Mouse (Mus musculus) forebrain, embryonic 10.5 days (tissue): Measurements from ENCODE around the gene Gars. TPM values are rescaled to one million over a fixed set of nuclear protein-coding genes. Genes with fewer than 3 reads are reported as not detected.

Experiments used
- DNase-seq: peaks from one replicate; pipeline ENCODE4 v3.0.0-alpha.2; 2017; ENCODE audit warnings: low spot score; ENCODE audit errors: extremely low spot score
- H3K27ac ChIP-seq: fragments of 300-500 bp; sonication (generic); 2 replicates; pipeline ENCODE4 v1.5.1; 2016; ENCODE audit warnings: mild to moderate bottlenecking
- H3K27me3 ChIP-seq: fragments of 300-500 bp; sonication (generic); 2 replicates; pipeline ENCODE4 v1.6.1; 2016; ENCODE audit warnings: mild to moderate bottlenecking; ENCODE audit not compliant: poor library complexity, severe bottlenecking
- H3K36me3 ChIP-seq: fragments of 300-500 bp; sonication (generic); replicated peaks from 2 replicates; pipeline ENCODE4 v1.6.1; 2016; ENCODE audit warnings: mild to moderate bottlenecking, moderate library complexity
- H3K4me1 ChIP-seq: fragments of 300-500 bp; sonication (generic); 2 replicates; pipeline ENCODE4 v1.6.1; 2016
- H3K4me3 ChIP-seq: fragments of 300-500 bp; sonication (generic); 2 replicates; pipeline ENCODE4 v1.5.1; 2016; ENCODE audit warnings: mild to moderate bottlenecking, moderate library complexity
- H3K9me3 ChIP-seq: fragments of 300-500 bp; sonication (generic); 2 replicates; pipeline ENCODE4 v1.6.1; 2016; ENCODE audit warnings: mild to moderate bottlenecking, moderate library complexity
- whole genome bisulfite sequencing: fragments of 180-500 bp; shearing (Covaris S2); methylation state at CpG from one replicate; pipeline ENCODE4 v1.1.7; 2016; 5-methylcytosine and 5-hydroxymethylcytosine counted together
- polyA plus RNA-seq: library from polyadenylated mRNA; unstranded; fragments of >200 nt; fragmentation: Nextera tagmentation; extraction: Ambion mirVana; gene quantifications from 2 replicates; pipeline ENCODE4 v1.2.1, GENCODE M21; 2016

Gene Gars
- polyA plus RNA-seq, 1 experiment from 2014 or later = 231 TPM

- Histone ChIP-seq H3K36me3 (no peaks in the 10 kb centered on the region), H3K9me3 (peaks cover 14% of the 10 kb centered on the region; the same call in 1 of the 2 replicates), H3K4me1 (peaks cover 15% of the 10 kb centered on the region), H3K27ac (0 out of 2 replicates have a peak overlapping the region, but pooled peaks have one; percentile 52), H3K4me3 (peak overlapping the region; percentile 12), H3K27me3 (peaks cover 84% of the 10 kb centered on the region)
- WGBS = 71% methylated on average over 4 of the region's 4 CpGs
- no peak for DNase-seq
Observed at GRCm38 (mm10) chr6:55010330-55011091, 27.3 kb upstream of the Gars start.

- H3K4me3 ChIP-seq = no peak overlapping the region
- H3K27ac ChIP-seq = no peak overlapping the region
- DNase-seq = no peak
- H3K36me3 ChIP-seq = no peaks in the 10 kb centered on the region
- peaks cover 81% of the 10 kb centered on the region for H3K27me3 ChIP-seq
- H3K4me1 ChIP-seq = peaks cover 28% of the 10 kb centered on the region
- 90% methylated on average over 7 of the region's 7 CpGs for WGBS
- peaks cover 14% of the 10 kb centered on the region; the same call in 1 of the 2 replicates for H3K9me3 ChIP-seq
Observed at GRCm38 (mm10) chr6:55012516-55012915, 25.3 kb upstream of the Gars start.

GRCm38 (mm10) chr6:55014184-55014583 lies 23.6 kb upstream of the Gars start:
- Histone ChIP-seq H3K4me1 (peaks cover 28% of the 10 kb centered on the region), H3K36me3 (no peaks in the 10 kb centered on the region), H3K27me3 (peaks cover 78% of the 10 kb centered on the region), H3K4me3 (no peak overlapping the region), H3K9me3 (peaks cover 9% of the 10 kb centered on the region; the same call in 1 of the 2 replicates), H3K27ac (no peak overlapping the region)
- 91% methylated on average over 3 of the region's 3 CpGs for WGBS
- DNase-seq = no peak

- H3K9me3 ChIP-seq = peaks cover 9% of the 10 kb centered on the region; the same call in 1 of the 2 replicates
- peaks cover 59% of the 10 kb centered on the region for H3K27me3 ChIP-seq
- no peak overlapping the region for H3K27ac ChIP-seq
- WGBS = 28% methylated on average over 5 of the region's 5 CpGs
- no peak overlapping the region for H3K4me3 ChIP-seq
- peaks cover 16% of the 10 kb centered on the region for H3K4me1 ChIP-seq
- no peak for DNase-seq
- H3K36me3 ChIP-seq = no peaks in the 10 kb centered on the region
Observed at GRCm38 (mm10) chr6:55016236-55016635, 21.6 kb upstream of the Gars start.

GRCm38 (mm10) chr6:55016710-55017583 lies 20.9 kb upstream of the Gars start:
- H3K36me3 ChIP-seq = no peaks in the 10 kb centered on the region
- H3K27ac ChIP-seq = no peak overlapping the region
- peaks cover 16% of the 10 kb centered on the region for H3K4me1 ChIP-seq
- peaks cover 52% of the 10 kb centered on the region for H3K27me3 ChIP-seq
- no peak overlapping the region for H3K4me3 ChIP-seq
- WGBS = 31% methylated on average over 15 of the region's 15 CpGs
- peak; percentile 62 for DNase-seq
- H3K9me3 ChIP-seq = peaks cover 9% of the 10 kb centered on the region; the same call in 1 of the 2 replicates

GRCm38 (mm10) chr6:55018417-55018816 lies 19.4 kb upstream of the Gars start:
- Histone ChIP-seq H3K27me3 (peaks cover 37% of the 10 kb centered on the region), H3K27ac (no peak overlapping the region), H3K4me1 (peaks cover 16% of the 10 kb centered on the region), H3K36me3 (no peaks in the 10 kb centered on the region), H3K9me3 (peaks cover 9% of the 10 kb centered on the region; the same call in 1 of the 2 replicates), H3K4me3 (no peak overlapping the region)
- 81% methylated on average over 2 of the region's 2 CpGs for WGBS
- DNase-seq = no peak

- no peak for DNase-seq
- Histone ChIP-seq H3K4me1 (peaks cover 9% of the 10 kb centered on the region), H3K36me3 (no peaks in the 10 kb centered on the region), H3K4me3 (no peak overlapping the region), H3K27me3 (peaks cover 14% of the 10 kb centered on the region), H3K27ac (no peak overlapping the region), H3K9me3 (no peaks in the 10 kb centered on the region)
- WGBS = 91% methylated on average over 7 of the region's 7 CpGs
Observed at GRCm38 (mm10) chr6:55021806-55022205, 16.0 kb upstream of the Gars start.

GRCm38 (mm10) chr6:55027642-55028041 lies 10.2 kb upstream of the Gars start:
- Histone ChIP-seq H3K4me1 (no peaks in the 10 kb centered on the region), H3K27ac (no peak overlapping the region), H3K4me3 (no peak overlapping the region), H3K36me3 (no peaks in the 10 kb centered on the region), H3K27me3 (no peaks in the 10 kb centered on the region), H3K9me3 (no peaks in the 10 kb centered on the region; the same call in 1 of the 2 replicates)
- DNase-seq = no peak
- 83% methylated on average over 2 of the region's 2 CpGs for WGBS

GRCm38 (mm10) chr6:55036731-55037130 lies 1.1 kb upstream of the Gars start:
- H3K27ac ChIP-seq = peak overlapping the region; percentile 98; the same call in 1 of the 2 replicates
- H3K9me3 ChIP-seq = no peaks in the 10 kb centered on the region
- DNase-seq = no peak
- H3K4me3 ChIP-seq = no peak overlapping the region
- H3K4me1 ChIP-seq = peaks cover 24% of the 10 kb centered on the region
- 0 out of 2 replicates have a peak, but pooled peaks cover 2% of the 10 kb centered on the region for H3K36me3 ChIP-seq
- H3K27me3 ChIP-seq = no peaks in the 10 kb centered on the region
- WGBS = 91% methylated on average over 4 of the region's 4 CpGs

GRCm38 (mm10) chr6:55038671-55039445 lies 1.1 kb downstream of the Gars start:
- H3K27ac ChIP-seq = peak overlapping the region; percentile 98
- H3K36me3 ChIP-seq = 0 out of 2 replicates have a peak, but pooled peaks cover 2% of the 10 kb centered on the region
- peaks cover 24% of the 10 kb centered on the region for H3K4me1 ChIP-seq
- WGBS = 5% methylated on average over 12 of the region's 12 CpGs
- H3K4me3 ChIP-seq = peak overlapping the region; percentile 97
- no peaks in the 10 kb centered on the region for H3K27me3 ChIP-seq
- no peaks in the 10 kb centered on the region for H3K9me3 ChIP-seq
- no peak for DNase-seq

- no peaks in the 10 kb centered on the region for H3K9me3 ChIP-seq
- DNase-seq = no peak
- WGBS = 87% methylated on average over 6 of the region's 6 CpGs
- H3K27ac ChIP-seq = no peak overlapping the region
- H3K4me3 ChIP-seq = peak overlapping the region; percentile 97
- H3K36me3 ChIP-seq = 0 out of 2 replicates have a peak, but pooled peaks cover 2% of the 10 kb centered on the region
- no peaks in the 10 kb centered on the region for H3K27me3 ChIP-seq
- peaks cover 24% of the 10 kb centered on the region for H3K4me1 ChIP-seq
Observed at GRCm38 (mm10) chr6:55039446-55039783, 1.6 kb downstream of the Gars start.

GRCm38 (mm10) chr6:55040031-55040430 lies 2.2 kb downstream of the Gars start:
- no peak for DNase-seq
- 85% methylated on average over 1 of the region's 1 CpGs for WGBS
- H3K27ac ChIP-seq = no peak overlapping the region
- H3K9me3 ChIP-seq = no peaks in the 10 kb centered on the region
- no peak overlapping the region; the same call in 1 of the 2 replicates for H3K4me3 ChIP-seq
- H3K27me3 ChIP-seq = no peaks in the 10 kb centered on the region
- 0 out of 2 replicates have a peak, but pooled peaks cover 2% of the 10 kb centered on the region for H3K36me3 ChIP-seq
- H3K4me1 ChIP-seq = peaks cover 24% of the 10 kb centered on the region
